Mouse (Mus musculus) lung, postnatal 0 days (tissue): ENCODE measurements at regions not wholly inside any gene's neighbourhood (a gene's known extent, or its start where the extent isn't known, plus 50 kb on each side); places are given as distances from the start of the nearest gene placed in this dataset.

Source experiments
- ATAC-seq: fragments of 200-750 bp; cut with Nextera tagmentation; 2 replicates; pipeline ENCODE4 v1.8.0; 2017; ENCODE audit warnings: moderate library complexity
- DNase-seq: peaks from one replicate; pipeline ENCODE4 v3.0.0-alpha.2; 2016; ENCODE audit warnings: low spot score
- H3K27ac ChIP-seq: fragments of 300-500 bp; sonication (generic); 2 replicates; pipeline ENCODE4 v1.5.1; 2014; ENCODE audit warnings: antibody characterized with exemption, mild to moderate bottlenecking, low read length, mixed read lengths
- H3K27me3 ChIP-seq: fragments of 300-500 bp; sonication (generic); replicated peaks from 2 replicates; pipeline ENCODE4 v1.6.1; 2014; ENCODE audit warnings: low read length, mixed read lengths; ENCODE audit not compliant: insufficient read depth
- H3K36me3 ChIP-seq: fragments of 300-500 bp; sonication (generic); 2 replicates; pipeline ENCODE4 v1.6.1; 2014; ENCODE audit warnings: low read length, mixed read lengths; ENCODE audit not compliant: insufficient read depth
- H3K4me1 ChIP-seq: fragments of 300-500 bp; sonication (generic); 2 replicates; pipeline ENCODE4 v1.6.1; 2014; ENCODE audit warnings: antibody characterized with exemption, low read depth, low read length, mixed read lengths; ENCODE audit not compliant: insufficient read depth
- H3K4me2 ChIP-seq: fragments of 300-500 bp; sonication (generic); replicated peaks from 2 replicates; pipeline ENCODE4 v1.6.1; 2014; ENCODE audit warnings: low read depth, mild to moderate bottlenecking, low read length, moderate library complexity, mixed read lengths
- H3K4me3 ChIP-seq: fragments of 300-500 bp; sonication (generic); 2 replicates; pipeline ENCODE4 v1.5.1; 2014; ENCODE audit warnings: low read depth, low read length
- H3K9ac ChIP-seq: fragments of 300-500 bp; sonication (generic); replicated peaks from 2 replicates; pipeline ENCODE4 v1.6.1; 2014; ENCODE audit warnings: low read depth, mild to moderate bottlenecking
- H3K9me3 ChIP-seq: fragments of 300-500 bp; sonication (generic); 2 replicates; pipeline ENCODE4 v1.6.1; 2016; ENCODE audit warnings: low read length, mixed read lengths
- CTCF ChIP-seq: IDR thresholded peaks from 2 replicates; pipeline ENCODE4 v1.5.1; 2016; ENCODE audit warnings: antibody characterized with exemption, mild to moderate bottlenecking
- EP300 ChIP-seq: IDR thresholded peaks from 2 replicates; pipeline ENCODE4 v1.6.1; 2016; ENCODE audit warnings: antibody characterized with exemption, mild to moderate bottlenecking, control low read depth
- WGBS: fragments of 180-500 bp; shearing (Covaris S2); extraction: QIAGEN DNeasy Blood & Tissue Kit; methylation state at CpG from one replicate; pipeline ENCODE4 v1.1.7; 2014; 5-methylcytosine and 5-hydroxymethylcytosine counted together

GRCm38 (mm10) chr10:56822158-56822557, 445.0 kb downstream of the Gja1 start:
- H3K27me3 ChIP-seq = no peaks in the 10 kb centered on the region
- H3K4me3 ChIP-seq = no peak overlapping the region
- WGBS = 30% methylated on average over 5 of the region's 5 CpGs
- no peaks in the 10 kb centered on the region for H3K4me1 ChIP-seq
- H3K36me3 ChIP-seq = no peaks in the 10 kb centered on the region
- H3K27ac ChIP-seq = no peak overlapping the region
- H3K9me3 ChIP-seq = no peaks in the 10 kb centered on the region
- DNase-seq (no peak), ATAC-seq (no peak)
- no peak for TF ChIP-seq EP300
- no peak for TF ChIP-seq CTCF
- no peak overlapping the region for H3K4me2 ChIP-seq
- no peak overlapping the region for H3K9ac ChIP-seq

GRCm38 (mm10) chr10:56831331-56831730, 454.2 kb downstream of the Gja1 start:
- Histone ChIP-seq H3K4me1 (no peaks in the 10 kb centered on the region), H3K4me2 (no peak overlapping the region), H3K27me3 (no peaks in the 10 kb centered on the region), H3K27ac (no peak overlapping the region), H3K4me3 (no peak overlapping the region), H3K9ac (no peak overlapping the region), H3K36me3 (no peaks in the 10 kb centered on the region), H3K9me3 (no peaks in the 10 kb centered on the region)
- ATAC-seq = no peak
- TF ChIP-seq EP300 (no peak), CTCF (no peak)
- DNase-seq = no peak
- WGBS = 97% methylated on average over 1 of the region's 1 CpGs

DNA sequence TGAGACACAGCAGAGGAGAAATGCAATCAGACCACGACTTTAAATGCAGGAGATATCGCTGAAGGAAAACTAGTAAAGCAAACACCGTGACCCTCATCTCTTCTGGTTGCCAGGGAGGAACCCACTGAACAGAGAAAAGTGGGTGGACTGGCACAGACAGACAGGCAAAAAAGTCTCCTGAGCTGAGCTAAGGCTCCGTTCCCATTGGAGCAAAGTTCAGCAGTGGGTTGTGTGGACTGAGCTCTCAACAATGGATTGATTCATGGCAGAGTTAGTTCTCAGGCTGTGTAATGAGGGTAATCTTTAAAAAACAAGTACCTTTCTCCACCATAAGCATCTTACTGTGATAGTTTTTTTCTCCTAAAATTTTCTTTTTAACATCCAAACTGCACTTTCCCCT, 454.8 kb downstream of the Gja1 start:
- Histone ChIP-seq H3K9ac (no peak overlapping the region), H3K27ac (no peak overlapping the region), H3K4me3 (no peak overlapping the region), H3K4me2 (no peak overlapping the region), H3K4me1 (no peaks in the 10 kb centered on the region), H3K36me3 (no peaks in the 10 kb centered on the region), H3K9me3 (no peaks in the 10 kb centered on the region), H3K27me3 (no peaks in the 10 kb centered on the region)
- WGBS = 59% methylated on average over 4 of the region's 4 CpGs
- ATAC-seq = no peak
- no peak for TF ChIP-seq CTCF
- no peak for TF ChIP-seq EP300
- DNase-seq = no peak

DNA sequence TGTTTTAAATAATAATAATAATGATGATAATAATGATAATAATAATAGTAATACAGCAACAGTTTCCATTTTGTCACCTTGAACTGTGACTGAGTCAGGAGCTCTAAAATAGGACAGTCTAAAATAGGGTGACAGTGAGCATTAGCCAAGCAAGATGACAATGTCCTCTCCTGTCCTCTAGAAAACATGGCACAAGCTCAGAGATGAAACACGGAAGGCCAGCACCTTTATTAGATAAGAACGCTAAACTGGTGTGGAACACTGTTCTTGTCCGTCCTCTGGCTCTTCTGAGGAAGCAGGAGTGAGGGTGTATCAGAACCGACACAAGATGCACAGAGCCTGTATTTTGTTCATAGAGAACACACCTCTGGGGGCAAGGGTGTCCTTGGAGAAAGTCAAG, 459.0 kb downstream of the Gja1 start:
- H3K9ac ChIP-seq = no peak overlapping the region
- no peaks in the 10 kb centered on the region for H3K27me3 ChIP-seq
- H3K4me2 ChIP-seq = no peak overlapping the region
- no peak for DNase-seq
- 83% methylated on average over 4 of the region's 4 CpGs for WGBS
- no peak for ATAC-seq
- TF ChIP-seq EP300 (no peak), CTCF (no peak)
- H3K36me3 ChIP-seq = no peaks in the 10 kb centered on the region
- no peaks in the 10 kb centered on the region for H3K9me3 ChIP-seq
- no peak overlapping the region for H3K27ac ChIP-seq
- H3K4me1 ChIP-seq = no peaks in the 10 kb centered on the region
- H3K4me3 ChIP-seq = no peak overlapping the region

DNA sequence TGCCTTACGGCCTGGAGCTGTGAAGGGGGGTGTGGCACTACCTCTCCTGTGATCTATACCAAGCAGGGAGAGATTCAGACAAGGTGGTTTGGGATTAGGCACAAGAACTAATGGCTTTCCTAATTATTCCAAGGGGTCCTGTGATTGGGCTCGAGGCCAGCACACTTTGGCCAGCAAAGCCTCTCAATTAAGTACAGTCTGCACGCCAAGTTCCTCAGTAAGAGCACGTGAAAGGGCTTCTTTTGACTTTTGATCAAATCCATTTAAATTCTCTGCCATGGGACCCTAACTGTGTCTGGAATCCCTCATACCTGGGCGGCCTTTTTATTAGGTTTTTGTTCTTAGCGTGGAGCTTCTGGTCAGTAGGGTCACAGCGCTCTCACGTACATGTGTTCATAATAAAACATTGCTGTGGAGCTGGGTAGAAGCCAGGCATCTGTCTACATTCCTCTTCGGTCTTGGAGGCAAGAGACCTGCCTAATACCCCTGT, 461.9 kb downstream of the Gja1 start:
- Histone ChIP-seq H3K4me3 (no peak overlapping the region), H3K27me3 (no peaks in the 10 kb centered on the region), H3K9ac (no peak overlapping the region), H3K36me3 (no peaks in the 10 kb centered on the region), H3K9me3 (no peaks in the 10 kb centered on the region), H3K27ac (no peak overlapping the region), H3K4me2 (no peak overlapping the region), H3K4me1 (no peaks in the 10 kb centered on the region)
- no peak for ATAC-seq
- no peak for TF ChIP-seq EP300
- no peak for TF ChIP-seq CTCF
- 56% methylated on average over 9 of the region's 9 CpGs for WGBS
- DNase-seq = no peak

DNA sequence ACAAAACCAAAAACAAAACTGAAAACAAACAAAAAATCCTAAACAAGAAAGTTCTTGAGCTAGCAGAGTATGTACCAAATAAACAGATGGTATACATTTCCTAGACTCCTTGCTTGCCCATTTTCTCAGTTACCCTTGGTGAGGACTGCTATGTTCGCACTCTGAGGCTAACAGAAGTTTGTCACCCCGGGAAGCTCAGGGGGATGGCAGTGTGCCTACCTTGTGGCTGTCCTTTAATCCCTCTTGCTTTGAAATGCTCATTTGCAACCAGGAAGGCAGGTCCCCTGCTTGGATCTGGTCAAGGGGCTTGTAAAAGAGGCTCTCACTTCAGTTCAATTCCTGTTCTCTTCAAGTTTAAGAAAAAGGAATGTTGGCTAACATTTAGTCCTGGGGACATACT, 462.4 kb downstream of the Gja1 start:
- no peak for ATAC-seq
- Histone ChIP-seq H3K9ac (no peak overlapping the region), H3K36me3 (no peaks in the 10 kb centered on the region), H3K4me3 (no peak overlapping the region), H3K9me3 (no peaks in the 10 kb centered on the region), H3K4me1 (no peaks in the 10 kb centered on the region), H3K4me2 (no peak overlapping the region), H3K27ac (no peak overlapping the region), H3K27me3 (no peaks in the 10 kb centered on the region)
- no peak for DNase-seq
- 50% methylated on average over 2 of the region's 2 CpGs for WGBS
- TF ChIP-seq CTCF (no peak), EP300 (no peak)

DNA sequence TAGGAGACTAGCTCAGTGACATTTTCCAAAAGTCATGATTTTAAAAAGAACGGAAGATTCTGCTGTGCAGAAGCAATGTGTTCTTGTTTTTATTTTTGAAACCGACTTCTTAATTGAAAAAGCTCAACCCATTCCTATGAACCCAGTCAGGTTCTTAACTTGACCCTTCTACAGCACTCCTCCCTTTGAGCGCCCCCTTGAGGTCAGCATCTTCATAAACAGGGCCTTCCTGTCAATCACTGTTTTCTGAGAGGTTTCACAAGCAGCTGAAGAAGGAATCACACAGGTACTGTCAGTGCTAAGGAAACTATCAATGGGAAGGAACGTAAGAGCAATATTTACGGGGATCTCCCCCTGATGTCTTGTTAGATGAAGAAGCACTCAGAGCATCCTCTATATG, 463.6 kb downstream of the Gja1 start:
- DNase-seq (peak; percentile 38), ATAC-seq (no peak)
- Histone ChIP-seq H3K4me1 (no peaks in the 10 kb centered on the region), H3K36me3 (no peaks in the 10 kb centered on the region), H3K27ac (no peak overlapping the region), H3K9ac (no peak overlapping the region), H3K27me3 (no peaks in the 10 kb centered on the region), H3K4me3 (no peak overlapping the region), H3K9me3 (no peaks in the 10 kb centered on the region), H3K4me2 (no peak overlapping the region)
- 72% methylated on average over 5 of the region's 5 CpGs for WGBS
- TF ChIP-seq EP300 (no peak), CTCF (peak; percentile 68)
